Mouse (Mus musculus) kidney, adult 9 months (tissue): ENCODE measurements around the gene E130308A19Rik.

ENCODE experiments used
- DNase-seq: peaks from one replicate; pipeline ENCODE4 v3.0.0; 2022

Gene E130308A19Rik

DNA sequence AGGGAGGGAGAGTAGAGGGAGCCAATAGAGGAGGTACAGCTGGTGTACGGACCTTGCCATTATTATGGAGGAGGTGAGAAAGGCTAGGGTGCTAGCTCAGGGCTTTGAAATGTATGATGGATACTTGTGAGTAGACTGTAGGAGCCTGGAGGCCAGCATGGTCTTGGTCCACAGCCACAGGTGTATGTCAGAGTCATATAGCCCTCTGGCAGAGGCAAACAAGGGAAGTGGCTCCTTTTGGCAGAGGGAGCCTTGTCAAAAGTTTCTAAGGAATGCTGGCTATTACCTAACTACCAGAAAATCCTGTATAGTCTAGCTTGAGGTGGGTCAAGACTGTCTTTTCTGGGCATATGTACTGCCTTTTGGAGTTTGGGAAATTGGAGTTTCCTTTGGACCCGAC lies 14.7 kb downstream of the E130308A19Rik start:
- DNase-seq: no peak

DNA sequence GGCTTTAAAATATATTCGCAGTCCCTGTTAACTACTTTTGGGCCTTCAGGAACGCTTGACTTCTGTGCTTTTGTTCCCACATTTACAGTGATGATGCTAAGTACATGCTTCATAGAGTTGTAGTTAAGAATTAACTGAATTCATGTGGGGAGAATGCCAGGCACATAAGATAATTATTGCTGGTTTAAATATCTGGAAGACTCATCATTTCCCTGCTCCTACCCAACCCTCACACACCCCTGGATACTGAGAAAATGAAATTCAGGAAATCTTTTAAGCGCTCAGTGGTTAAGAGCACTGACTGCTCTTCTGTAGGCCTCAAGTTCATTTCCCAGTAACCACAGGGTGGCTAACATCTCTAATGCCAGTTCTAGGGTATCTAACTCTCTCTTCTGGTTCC lies 16.0 kb downstream of the E130308A19Rik start:
- peak; percentile 38 for DNase-seq

DNA sequence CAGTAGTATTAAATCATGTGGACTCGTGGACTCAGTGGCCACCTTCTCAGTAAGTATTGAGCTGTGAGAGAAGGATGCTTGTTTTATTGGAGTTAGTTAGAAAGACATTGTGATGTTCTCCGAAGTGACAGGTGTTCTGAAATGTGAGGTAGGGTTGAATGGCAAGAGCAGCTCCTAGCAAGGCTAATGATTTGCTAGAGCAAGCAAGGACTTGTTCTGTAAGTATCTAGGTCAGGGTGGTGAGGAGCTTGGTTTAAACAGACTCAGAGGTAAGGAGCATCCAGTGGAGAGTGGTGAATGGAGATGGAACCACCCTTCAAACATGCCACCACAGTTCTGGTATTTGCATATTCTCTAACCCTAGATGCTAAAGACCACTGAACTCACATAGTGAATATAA lies 16.6 kb downstream of the E130308A19Rik start:
- DNase-seq: peak; percentile 58

DNA sequence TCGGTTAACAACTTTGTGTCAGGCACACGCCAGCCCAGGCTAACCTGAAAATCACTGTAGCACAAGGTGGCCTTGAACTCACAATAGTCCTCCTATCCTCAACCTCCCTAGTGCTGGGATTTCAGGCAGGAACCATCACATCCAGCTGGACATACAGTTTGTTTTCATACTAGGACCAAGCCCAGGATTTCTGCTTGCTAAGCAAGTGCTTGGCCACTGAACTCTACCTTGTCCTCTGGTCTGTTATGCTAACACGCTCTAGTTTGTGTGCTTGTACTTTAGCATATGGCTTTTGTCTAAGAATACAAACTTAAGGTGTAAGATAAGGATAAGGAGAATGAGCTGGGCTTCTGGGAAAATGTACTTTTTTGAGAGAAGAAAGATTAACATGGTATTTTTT lies 18.4 kb downstream of the E130308A19Rik start:
- peak; percentile 30 for DNase-seq

DNA sequence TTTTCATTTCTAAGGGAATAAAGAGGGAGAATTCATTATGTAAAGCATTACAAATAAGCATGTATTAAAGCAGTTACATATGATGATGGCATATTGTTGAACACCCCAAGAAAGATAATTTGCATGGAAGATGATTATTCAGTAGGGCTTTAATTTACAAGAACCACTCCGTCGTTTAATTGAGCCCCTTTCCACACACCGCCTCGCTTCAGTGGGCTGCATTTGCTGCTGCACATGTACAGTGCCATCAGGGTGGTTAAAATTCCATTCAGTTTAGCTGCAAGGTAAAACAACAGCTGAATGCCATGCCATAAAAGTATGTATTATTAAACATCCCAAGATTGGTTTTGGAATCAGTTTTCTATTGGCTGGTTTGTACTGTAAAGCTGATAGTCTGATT lies 19.0 kb downstream of the E130308A19Rik start:
- no peak for DNase-seq

DNA sequence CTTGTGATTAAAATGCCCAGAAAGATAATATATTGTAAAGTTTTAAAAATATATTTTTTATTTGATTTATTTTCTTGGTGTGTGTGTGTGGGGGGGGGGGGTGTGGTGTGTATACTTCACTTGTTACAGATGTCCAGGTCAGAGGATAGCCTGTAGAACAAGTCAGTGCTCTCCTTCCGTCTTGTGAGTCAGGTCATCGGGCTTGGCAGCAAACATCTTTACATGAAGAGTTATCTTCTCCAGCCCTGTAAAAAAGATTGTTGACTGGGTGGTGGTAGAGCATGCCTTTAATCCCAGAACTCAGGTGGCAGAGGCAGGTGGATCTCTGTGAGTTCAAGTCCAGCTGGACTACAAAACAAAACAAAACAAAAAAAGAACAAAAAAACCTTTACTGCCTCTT lies 19.6 kb downstream of the E130308A19Rik start:
- no peak for DNase-seq

DNA sequence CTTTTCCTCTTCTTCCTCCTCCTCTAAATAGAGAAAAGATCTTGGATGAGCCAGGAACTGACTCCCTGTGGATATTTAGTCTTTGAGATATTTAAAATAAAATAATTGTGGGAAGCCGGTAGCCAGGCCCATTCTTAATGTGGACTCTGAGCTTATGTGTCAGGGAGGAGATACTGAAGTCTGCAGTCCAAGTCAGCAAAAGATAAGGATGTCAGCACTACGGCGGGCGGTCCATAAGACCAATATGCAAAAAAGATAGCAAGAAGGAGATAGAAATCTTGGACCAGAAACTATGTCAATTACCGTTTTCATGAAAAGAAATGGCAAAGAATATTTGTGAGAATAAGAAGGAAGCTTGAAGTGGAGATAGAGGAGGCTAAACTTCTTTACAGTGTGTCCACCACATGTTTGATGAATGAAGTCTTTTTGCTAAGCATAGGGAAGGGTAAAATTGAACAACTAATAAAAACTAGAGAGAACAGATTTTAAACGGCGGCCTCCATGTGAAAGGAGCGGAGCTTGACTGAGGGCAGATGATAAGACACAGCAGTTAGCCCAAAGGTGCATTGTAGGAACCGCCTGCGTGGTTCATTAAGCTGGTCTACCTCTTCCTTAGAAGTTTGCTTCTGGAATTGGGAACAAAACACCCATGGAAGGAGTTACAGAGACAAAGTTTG lies 20.1 kb downstream of the E130308A19Rik start:
- DNase-seq: no peak

DNA sequence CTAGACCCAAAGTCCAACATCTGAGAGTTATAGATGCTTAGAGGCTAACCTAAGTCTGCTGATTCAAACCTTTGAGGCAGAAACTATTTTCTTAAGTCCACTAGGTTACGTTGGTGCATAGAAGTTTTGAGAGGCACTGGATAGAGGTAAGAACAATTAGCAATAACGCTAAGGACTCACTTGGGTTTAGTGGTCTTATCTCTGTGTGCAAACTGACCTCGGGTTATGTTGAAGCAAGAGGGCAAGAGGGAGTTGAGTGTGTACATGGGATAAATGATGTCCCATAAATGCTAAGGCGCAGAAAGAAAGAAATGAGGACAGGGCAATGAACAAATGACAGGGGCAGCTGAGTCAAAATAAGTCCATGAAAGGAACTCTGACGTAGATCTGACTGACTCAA lies 23.1 kb downstream of the E130308A19Rik start:
- no peak for DNase-seq

DNA sequence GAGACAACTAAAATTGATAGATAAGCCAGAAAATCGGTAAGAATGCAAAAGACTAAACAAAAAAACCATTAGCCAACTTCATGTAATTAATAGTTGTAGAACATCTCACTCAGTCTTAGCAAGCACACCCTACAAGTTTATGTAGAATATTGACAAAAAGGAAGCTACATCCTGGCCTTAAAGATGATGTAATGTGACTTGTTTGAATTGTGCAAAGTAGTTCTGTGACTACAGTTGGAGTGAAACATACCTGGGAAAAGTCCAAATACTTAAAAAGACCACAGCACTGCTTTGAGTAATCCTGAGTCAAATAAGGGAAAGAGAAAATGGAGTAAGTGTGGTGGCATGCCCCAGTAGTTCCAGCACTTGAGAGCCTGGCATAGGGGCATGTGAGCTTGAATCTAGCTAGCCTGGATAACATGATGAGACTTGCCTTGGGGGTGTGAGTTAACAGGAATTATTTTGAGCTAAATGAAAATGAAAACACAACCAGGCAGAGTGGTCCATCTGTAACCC lies 26.2 kb downstream of the E130308A19Rik start:
- DNase-seq: no peak

DNA sequence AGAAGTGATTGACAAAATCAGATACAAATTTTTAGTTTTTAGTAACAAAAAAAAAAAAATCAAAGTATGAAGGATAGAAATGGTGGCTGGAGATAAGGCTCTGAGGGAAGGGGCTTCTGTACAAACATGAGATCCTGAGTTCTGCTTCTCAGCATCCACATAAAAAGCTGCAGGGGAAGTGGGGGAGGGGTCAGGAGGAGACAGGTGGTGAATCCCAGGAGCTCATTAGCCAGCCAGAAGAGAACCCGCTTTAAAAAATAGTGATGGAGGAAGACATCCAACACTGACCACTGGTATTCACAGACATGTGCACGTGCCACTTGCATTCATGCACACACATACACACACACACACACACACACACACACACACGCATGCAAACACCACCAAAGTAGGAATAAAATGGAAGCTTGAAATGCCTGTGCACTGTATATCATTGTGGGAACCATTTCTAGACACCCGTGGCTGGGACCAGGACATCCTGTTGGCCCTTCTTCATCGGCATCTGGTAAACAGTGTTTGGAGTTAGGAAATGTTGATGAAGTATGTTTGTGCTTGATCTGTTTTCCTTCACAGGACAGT lies 30.1 kb downstream of the E130308A19Rik start:
- no peak for DNase-seq

DNA sequence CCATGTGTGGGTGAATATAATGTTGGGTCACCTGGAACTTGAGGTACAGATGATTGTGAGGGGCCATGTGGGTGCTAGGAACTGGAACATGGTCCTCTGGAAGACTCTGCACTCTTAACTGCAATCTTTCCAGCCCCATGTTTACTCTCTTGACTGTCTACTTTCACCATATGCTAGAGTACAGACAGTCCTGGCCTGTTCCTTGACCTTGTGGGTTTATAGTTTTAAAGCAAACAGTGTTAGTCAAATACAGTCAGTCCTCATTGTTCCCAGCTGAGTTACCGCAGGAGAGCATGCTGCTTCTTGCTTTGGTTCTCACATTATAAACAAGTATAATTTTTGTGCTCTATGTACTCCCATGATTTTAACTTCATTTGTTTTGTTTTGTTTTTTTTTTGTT lies 36.2 kb downstream of the E130308A19Rik start:
- DNase-seq: no peak

DNA sequence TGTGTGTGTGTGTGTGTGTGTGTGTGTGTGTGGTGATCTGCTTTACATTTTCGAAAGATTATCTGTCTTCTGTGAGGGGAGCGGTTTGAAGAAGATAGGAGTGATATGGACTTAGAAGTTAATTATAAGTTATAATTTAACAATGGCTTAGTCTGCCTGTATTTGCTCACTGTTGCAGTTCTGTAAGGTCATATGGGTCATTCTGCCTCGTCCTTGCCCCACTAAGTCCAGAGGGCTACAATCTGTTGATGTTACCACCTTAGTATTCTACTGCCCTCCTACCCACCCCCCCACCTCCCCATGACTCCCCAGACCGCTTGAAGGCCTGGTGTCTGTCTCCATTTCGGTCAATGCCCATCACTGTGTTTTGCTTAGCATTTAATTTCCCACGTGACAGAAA lies 37.4 kb downstream of the E130308A19Rik start:
- DNase-seq: no peak

DNA sequence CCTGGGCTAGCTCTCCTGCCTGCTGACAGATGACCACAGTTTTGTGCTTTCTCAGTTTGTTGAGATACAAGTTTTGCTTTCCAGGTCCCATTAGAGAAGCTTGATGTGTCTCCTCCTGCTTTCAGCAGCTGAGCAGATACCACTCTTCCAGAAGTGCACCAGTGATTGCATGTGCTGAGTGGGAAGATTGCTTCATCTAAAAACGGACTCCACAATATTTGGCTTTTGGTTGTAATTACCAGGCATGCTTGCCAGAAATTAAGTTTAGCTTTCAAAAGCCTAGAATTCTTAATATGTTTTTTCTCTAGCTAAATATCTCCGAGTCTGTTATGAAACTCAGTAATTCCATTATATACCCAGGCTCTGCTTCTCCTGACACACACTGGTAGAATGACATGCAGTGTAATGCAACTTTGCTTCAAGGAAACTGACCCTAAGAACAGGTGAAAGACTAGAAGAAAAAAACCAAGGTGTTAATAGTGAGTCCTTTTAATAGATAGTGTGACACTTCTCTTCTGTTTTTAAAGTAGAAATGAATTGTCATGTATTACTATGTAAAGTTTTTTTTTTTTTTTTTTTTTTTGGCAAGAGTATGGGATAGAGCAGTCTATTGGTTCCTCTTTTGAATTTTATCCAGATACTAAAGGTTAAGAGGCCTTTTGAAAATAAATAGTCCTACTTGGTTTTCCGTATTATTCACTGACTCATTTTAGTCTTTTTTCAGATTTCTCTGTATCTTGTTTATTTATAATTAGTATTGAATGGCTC lies 40.7 kb downstream of the E130308A19Rik start:
- no peak for DNase-seq

DNA sequence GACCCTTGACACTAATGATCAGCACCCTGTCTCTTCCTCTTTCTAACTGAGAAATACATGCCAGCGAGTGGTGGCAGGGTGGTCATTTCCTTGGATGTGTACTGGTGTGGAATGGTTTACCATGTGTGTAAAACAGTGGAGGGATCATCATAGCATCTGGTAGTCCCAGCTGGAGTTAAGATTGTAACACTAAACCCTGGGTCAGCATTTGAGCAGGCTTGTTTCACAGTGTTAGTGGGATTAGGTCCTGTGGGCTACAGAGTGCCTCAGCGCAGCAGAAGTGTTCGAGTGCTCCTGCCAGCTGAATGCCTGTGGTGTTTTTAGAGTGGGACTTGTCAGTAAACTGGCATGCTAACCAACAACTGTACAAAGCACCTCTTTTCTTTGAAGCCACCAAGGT lies 42.0 kb downstream of the E130308A19Rik start:
- no peak for DNase-seq

DNA sequence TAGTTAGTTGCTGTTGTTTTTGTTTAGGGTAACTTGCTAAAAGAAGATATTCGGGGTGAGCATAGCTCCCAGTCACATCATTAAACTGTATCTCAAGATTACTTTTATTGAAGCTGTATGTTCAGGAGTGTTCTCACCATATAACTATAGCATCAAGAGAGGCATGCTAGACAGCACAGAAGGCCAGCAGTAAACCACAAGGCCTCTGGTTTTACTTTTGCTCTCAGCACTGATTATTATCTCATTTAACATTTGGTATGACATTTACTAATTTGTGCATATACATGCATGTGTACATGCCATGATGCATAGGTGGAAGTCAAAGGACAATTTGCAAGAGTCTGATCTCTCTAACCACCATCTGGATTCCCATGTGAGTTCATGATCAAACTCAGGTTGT lies 43.1 kb downstream of the E130308A19Rik start:
- DNase-seq: no peak

DNA sequence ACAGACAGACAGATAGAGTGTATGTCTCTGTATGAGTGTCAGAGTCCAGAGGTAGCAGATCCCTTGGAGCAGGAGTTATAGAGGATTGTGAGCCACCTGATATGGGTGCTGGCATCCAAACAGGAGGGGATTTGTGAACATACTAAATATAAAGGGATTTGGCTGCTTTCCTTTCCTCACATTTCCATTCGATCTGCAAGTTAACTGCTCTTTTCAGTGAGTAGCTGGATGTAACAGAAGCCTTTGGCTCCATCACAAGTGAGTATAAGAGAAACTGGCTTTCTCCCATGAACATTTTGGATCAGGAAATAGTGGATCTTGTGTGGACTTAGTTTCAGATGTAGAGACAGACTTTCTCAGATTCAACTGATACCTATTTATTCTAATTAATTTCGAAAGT lies 44.0 kb downstream of the E130308A19Rik start:
- DNase-seq: no peak

DNA sequence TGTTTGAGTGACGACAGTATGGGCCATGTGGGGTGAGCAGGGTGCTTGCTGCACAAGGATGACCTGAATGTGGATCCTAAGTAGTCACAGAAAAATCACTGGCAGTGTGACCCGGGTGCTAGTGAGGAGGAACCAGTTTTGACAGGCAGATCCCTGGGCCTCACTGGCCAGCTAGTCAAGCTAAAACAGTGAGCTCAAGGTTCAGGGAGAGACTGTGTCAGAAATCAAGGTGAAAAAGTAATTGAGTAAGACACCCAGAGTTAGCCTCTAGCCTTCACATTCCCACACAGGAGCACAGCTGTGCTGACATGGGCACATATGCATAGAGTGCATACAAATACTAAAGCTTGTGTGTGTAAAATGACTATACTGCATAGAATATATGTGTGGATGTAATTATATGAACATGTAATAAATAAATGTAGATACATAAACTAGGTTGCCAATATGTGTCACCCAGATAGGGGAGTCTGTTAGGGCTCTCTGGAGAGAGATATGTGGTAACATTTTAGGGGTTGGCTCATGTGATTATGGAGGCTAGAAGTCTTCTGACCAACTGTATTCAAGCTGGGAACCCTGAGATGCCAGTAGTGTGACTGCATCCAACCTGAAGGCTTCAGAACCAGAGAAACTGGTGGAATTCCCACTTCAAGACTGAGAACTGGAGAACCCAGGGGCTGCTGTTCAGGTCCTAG lies 47.6 kb downstream of the E130308A19Rik start:
- no peak for DNase-seq

DNA sequence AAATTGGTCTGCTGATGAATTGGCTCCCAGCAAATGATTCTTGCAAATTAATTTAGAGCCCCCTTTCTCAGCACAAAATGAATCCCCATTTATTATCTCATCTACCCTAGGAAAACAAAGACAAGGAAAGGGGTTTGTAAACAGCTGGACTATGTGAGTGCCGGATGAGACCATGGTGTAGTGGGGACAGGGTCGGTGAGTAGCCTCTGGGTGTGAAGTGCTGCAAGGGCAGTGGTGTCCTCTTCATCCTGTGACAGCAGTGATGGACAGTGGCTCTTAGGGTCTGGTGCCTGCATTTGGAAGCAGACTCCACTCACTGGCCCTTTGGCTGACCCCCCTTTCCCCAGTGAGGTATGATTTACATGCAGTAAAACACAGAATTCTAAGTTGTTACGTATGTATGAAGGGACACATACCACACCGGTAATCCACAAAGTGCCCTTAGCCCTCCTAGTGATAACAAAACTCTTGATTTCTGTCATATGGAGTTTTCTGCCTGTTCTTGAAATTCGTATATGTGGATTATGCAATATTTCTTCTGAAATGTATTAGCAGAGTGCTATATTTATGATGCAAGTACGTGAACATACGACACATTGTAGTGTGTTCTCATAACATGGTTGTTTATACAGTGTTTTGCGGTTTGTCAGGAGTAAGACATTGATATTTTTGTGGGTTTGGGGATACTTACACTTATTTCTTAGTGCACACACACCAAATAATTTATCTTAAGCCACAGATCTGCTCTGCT lies 49.1 kb downstream of the E130308A19Rik start:
- no peak for DNase-seq

DNA sequence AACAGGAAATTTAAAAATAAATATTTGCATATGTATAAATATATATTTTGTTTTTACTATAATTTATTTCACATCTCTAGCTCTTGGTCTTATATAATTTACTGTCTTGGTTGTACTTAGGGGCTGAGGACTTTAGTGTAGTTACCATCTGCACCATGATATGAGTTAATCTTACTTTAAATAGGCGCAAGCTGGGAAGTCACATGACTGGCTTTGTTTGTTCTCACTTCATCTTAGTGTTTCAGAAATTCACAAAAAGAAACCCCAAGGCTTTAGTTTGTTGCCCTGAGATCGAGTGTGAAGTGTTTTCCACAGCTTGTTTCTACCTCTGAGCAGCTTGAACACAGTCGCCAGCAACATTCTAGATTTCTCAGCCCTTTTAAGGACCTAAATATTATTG lies 49.7 kb downstream of the E130308A19Rik start:
- DNase-seq: no peak

DNA sequence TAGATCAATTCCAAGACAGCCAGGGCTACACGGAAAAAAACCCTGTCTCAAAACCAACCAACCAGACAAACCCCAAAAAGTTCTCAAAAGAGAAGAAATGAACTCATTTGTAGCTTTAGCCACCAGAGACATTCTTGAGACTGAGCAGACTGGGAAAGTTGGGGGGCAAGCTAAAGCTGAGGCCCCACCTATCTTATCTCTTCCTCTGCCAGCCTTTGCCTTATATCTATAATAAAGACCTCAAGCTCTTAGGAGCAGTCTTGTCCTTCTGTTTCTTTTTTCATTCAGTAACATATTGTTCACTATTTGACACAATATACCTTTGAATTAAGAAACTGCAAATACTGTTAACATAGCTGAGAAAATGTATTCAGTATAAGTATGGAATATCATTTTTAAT lies 55.4 kb downstream of the E130308A19Rik start:
- no peak for DNase-seq

DNA sequence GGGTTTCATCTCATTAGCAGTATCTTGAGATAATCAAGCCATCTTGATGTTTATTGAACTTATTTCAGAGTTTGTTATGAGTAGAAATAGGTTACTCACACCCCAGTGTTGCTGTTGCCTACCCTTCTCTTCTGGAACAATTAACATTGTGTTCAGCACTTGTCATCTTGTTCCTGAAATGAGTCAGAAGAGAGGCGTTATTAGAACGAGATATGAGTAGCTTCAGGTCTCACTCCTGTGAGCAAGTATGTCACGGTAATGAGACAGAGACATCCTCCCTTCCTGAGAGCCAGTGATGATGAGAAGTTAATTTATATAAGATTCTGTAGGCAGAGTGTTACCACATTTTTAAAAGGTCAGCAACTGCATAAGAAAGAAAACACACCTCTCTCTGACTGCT lies 56.5 kb downstream of the E130308A19Rik start:
- DNase-seq: no peak

DNA sequence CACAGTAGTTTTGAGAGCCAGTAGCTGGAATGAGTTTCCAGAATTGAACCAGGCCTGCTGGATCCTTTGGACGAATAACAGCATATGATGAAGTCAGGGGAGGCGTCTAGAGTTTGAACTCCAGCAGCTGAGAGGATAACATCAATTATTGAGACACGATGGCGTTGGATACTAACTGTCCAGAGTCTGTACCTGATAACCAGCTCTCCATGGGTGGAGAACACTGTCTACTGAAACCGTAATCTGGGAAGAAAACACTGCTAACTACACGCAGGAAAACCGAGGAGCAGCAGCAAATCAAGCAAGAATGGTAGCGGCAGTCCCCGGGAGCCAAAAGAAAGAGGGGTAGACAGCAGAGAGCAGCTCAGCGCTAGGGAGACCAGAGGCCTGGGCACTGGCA lies 56.9 kb downstream of the E130308A19Rik start:
- no peak for DNase-seq

DNA sequence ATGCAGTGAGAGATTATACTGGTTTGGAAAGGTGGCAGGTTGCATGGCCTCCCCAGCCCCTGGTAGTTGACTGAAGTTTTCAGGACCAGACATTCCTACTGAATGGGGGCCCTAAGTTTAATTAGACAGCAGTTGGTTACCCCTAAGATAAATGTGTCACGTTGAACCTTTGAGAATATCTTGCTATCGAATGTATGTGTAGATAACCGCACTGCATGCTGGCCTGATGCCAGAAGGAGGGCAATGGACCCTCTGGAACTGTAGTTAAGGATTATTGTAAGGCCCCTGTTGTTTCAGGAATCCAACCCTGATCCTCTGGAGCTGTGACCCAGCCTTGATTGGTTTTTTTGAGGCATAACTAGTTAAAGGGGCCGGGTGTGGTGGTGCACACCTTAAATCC lies 58.3 kb downstream of the E130308A19Rik start:
- no peak for DNase-seq
